Mouse (Mus musculus): ENCODE measurements at regions not wholly inside any gene's neighbourhood (a gene's known extent, or its start where the extent isn't known, plus 50 kb on each side); places are given as distances from the start of the nearest gene placed in this dataset.

DNA sequence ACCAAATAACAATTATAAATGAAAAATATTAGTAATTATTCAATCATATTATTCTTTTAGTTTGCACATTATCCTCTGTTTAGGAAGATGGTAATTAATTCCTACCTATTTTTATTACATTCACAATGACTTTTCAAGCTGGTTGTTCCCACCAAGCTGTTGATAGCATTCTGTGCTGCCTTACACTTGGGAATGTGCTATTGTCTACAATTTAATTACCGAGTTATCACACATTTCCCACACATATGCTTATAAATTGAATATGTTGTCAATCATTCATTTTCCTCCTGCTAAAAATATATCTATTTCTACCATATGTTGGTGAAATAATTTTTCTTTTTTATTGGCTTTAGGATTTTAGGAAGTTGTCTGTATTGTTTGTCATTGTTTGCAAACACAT is 306.2 kb upstream of the Klhl1 start:
- Histone ChIP-seq H3K4me1 (ENCODE audit: control insufficient read depth in 1 of 2, insufficient read depth in 2 of 2, low read length in 2 of 2) (no peaks in the 10 kb centered on the region), H3K27me3 (ENCODE audit: control insufficient read depth in 1 of 2, insufficient read depth in 2 of 2, low read length in 2 of 2) (no peaks in the 10 kb centered on the region), H3K36me3 (ENCODE audit: control insufficient read depth in 1 of 2, insufficient read depth in 2 of 2, low read length in 2 of 2) (no peaks in the 10 kb centered on the region), H3K9ac (ENCODE audit: control insufficient read depth, low read depth, low read length, poor library complexity, severe bottlenecking) (no peak overlapping the region), H3K79me2 (ENCODE audit: control insufficient read depth, insufficient read depth, low read length, poor library complexity) (no peaks in the 10 kb centered on the region), H3K27ac (ENCODE audit: control insufficient read depth, low read depth, low read length) (no peak overlapping the region), H3K9me3 (replicated peaks; ENCODE audit: insufficient read depth, low read length) (no peaks in the 10 kb centered on the region), H3K4me3 (ENCODE audit: control insufficient read depth in 1 of 2, insufficient read depth in 1 of 2, low read depth in 2 of 2, low read length in 2 of 2) (no peak overlapping the region)
- TF ChIP-seq RCOR1 (IDR thresholded peaks at IDR 0.05; ENCODE audit: low read depth, low read length) (no peak), MEF2A (IDR thresholded peaks at IDR 0.05; ENCODE audit: extremely low read depth, insufficient replicate concordance, low read depth, low read length, poor library complexity, severe bottlenecking) (no peak), TAL1 (IDR thresholded peaks at IDR 0.05; ENCODE audit: low read length) (no peak), USF2 (IDR thresholded peaks at IDR 0.05; ENCODE audit: borderline replicate concordance in 1 of 2, insufficient read depth in 1 of 2, low read depth in 1 of 2, low read length in 2 of 2) (no peak), POLR2AphosphoS2 (IDR thresholded peaks at IDR 0.05; ENCODE audit: low read length) (no peak), SMC3 (IDR thresholded peaks at IDR 0.05; ENCODE audit: low read depth, low read length) (no peak), JUND (IDR thresholded peaks at IDR 0.05; ENCODE audit: low read depth, low read length) (no peak), EP300 (IDR thresholded peaks at IDR 0.05; ENCODE audit: low read depth in 1 of 2, low read length in 2 of 2) (no peak), E2F4 (IDR thresholded peaks at IDR 0.05; ENCODE audit: borderline replicate concordance, low read depth, low read length) (no peak), NRF1 (IDR thresholded peaks at IDR 0.05; ENCODE audit: insufficient read depth, low read depth, low read length, poor library complexity, severe bottlenecking) (no peak), TCF12 (IDR thresholded peaks at IDR 0.05; ENCODE audit: low read depth, low read length) (no peak), ELF1 (IDR thresholded peaks at IDR 0.05; ENCODE audit: low read depth, low read length) (no peak), MYC (IDR thresholded peaks at IDR 0.05; ENCODE audit: low read depth, low read length) (no peak), UBTF (IDR thresholded peaks at IDR 0.05; ENCODE audit: borderline replicate concordance, insufficient read depth, low read depth, low read length) (no peak), ETS1 (IDR thresholded peaks at IDR 0.05; ENCODE audit: low read depth, low read length) (no peak), ZMIZ1 (IDR thresholded peaks at IDR 0.05; ENCODE audit: low read depth, low read length) (no peak)
- no peak for DNase-seq (ENCODE audit: low read depth, low spot score)

DNA sequence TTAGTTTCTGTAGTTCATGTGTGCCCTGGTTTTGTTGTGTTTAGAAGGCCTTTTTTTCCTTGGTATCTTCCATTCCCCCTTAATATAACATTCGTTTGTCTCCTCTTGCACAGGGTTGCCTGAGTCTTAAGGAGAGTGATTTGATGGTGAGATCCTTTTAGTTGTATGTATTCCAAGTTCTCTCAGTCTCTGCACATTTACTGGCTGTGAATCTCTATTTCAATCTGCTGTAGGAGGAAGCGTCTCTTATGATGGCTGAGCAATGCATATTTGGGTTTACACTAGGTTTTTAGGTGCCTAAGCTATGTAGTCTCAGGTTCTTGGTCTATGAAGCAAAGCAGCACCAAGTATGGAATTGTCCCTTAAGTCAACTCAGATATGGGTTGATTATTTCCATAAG is 296.8 kb upstream of the Klhl1 start:
- H3K4me1 ChIP-seq (ENCODE audit: control insufficient read depth in 1 of 2, insufficient read depth in 2 of 2, low read length in 2 of 2): no peaks in the 10 kb centered on the region
- no peak overlapping the region for H3K9ac ChIP-seq (ENCODE audit: control insufficient read depth, low read depth, low read length, poor library complexity, severe bottlenecking)
- H3K4me3 ChIP-seq (ENCODE audit: control insufficient read depth in 1 of 2, insufficient read depth in 1 of 2, low read depth in 2 of 2, low read length in 2 of 2): no peak overlapping the region
- H3K79me2 ChIP-seq (ENCODE audit: control insufficient read depth, insufficient read depth, low read length, poor library complexity): no peaks in the 10 kb centered on the region
- H3K9me3 ChIP-seq (replicated peaks; ENCODE audit: insufficient read depth, low read length): no peaks in the 10 kb centered on the region
- no peak for TF ChIP-seq USF2 (IDR thresholded peaks at IDR 0.05; ENCODE audit: borderline replicate concordance in 1 of 2, insufficient read depth in 1 of 2, low read depth in 1 of 2, low read length in 2 of 2)
- no peak for TF ChIP-seq CHD1 (IDR thresholded peaks at IDR 0.05; ENCODE audit: low read depth, low read length)
- TF ChIP-seq RCOR1 (IDR thresholded peaks at IDR 0.05; ENCODE audit: low read depth, low read length): no peak
- no peak for DNase-seq (ENCODE audit: low read depth, low spot score)
- no peak overlapping the region for H3K27ac ChIP-seq (ENCODE audit: control insufficient read depth, low read depth, low read length)
- no peaks in the 10 kb centered on the region for H3K36me3 ChIP-seq (ENCODE audit: control insufficient read depth in 1 of 2, insufficient read depth in 2 of 2, low read length in 2 of 2)
- no peaks in the 10 kb centered on the region for H3K27me3 ChIP-seq (ENCODE audit: control insufficient read depth in 1 of 2, insufficient read depth in 2 of 2, low read length in 2 of 2)

Measured in MEL (cell line).